Mouse (Mus musculus): ENCODE measurements around the gene Mob3b. TPM values are rescaled to one million over a fixed set of nuclear protein-coding genes. Genes with fewer than 3 reads are reported as not detected.
"Not testable (repeated sequence)": the region's sequence is repeated elsewhere in the genome, so short reads cannot be mapped to it uniquely, and the experiment has no call there.

Gene Mob3b
- total RNA-seq, 2 experiments from 2014 or later, result 3.1 to 4.9 TPM

- no peak for DNase-seq (ENCODE audit: low spot score in 2 of 2)
These were observed 251.1 kb downstream of the Mob3b start for GRCm38 (mm10) chr4:34906151-34906550.

- no peak for DNase-seq (ENCODE audit: low spot score in 2 of 2)
These were observed 251.9 kb downstream of the Mob3b start for GRCm38 (mm10) chr4:34905396-34905795.

- DNase-seq (ENCODE audit: low spot score in 2 of 2), result not testable (repeated sequence)
These were observed 255.7 kb downstream of the Mob3b start for GRCm38 (mm10) chr4:34901582-34901981.

- no peak for DNase-seq (ENCODE audit: low spot score in 2 of 2)
These were observed 256.1 kb downstream of the Mob3b start for GRCm38 (mm10) chr4:34901166-34901565.

- no peak for DNase-seq (ENCODE audit: low spot score in 2 of 2)
These were observed 257.1 kb downstream of the Mob3b start for GRCm38 (mm10) chr4:34900155-34900554.

- DNase-seq (ENCODE audit: low spot score in 2 of 2), result no peak
These were observed 258.0 kb downstream of the Mob3b start for GRCm38 (mm10) chr4:34899322-34899721.

Other genes starting within 250 kb of the Mob3b start
- gene Ifnk, start 5.4 kb downstream of the Mob3b start, total RNA-seq (2021), result not detected
- gene C9orf72, start 68.7 kb upstream of the Mob3b start, total RNA-seq (2021), result 1 to 10 TPM; 8.9 to 9.0 TPM